Mouse (Mus musculus): ENCODE results near the gene Stx3. TPM values are rescaled to one million over a fixed set of nuclear protein-coding genes. Genes with fewer than 3 reads are reported as not detected.

Stx3 gene
- total and polyA plus RNA-seq, 2 experiments from 2014 or later = 28.8 to 37.8 TPM

DNA sequence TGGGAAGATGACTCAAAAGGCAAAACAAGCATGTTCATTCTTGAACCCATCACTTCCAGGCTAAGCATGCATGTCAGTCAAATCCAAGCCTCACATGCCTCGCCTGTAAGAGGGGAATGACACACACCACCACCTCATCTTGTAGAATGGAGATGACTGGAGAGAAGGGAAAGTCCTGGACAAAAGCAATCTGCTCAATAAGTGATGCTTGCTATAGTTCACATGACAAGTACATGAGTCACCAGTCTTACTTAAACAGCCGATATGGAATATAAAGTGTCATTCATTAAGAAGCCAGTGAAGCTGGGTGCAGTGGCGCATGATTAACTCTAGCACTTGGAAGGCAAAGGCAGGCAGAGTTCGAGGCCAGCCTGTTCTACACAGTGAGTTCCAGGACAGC is 6.1 kb downstream of the Stx3 start:
- no peak overlapping the region for H3K4me3 ChIP-seq (ENCODE audit: low read depth, low read length)
- H3K9ac ChIP-seq (replicated peaks; ENCODE audit: low read length, poor library complexity, severe bottlenecking) = no peak overlapping the region
- H3K9me3 ChIP-seq (ENCODE audit: low read length) = no peaks in the 10 kb centered on the region
- H3K36me3 ChIP-seq (ENCODE audit: insufficient read depth, low read length) = no peaks in the 10 kb centered on the region
- TF ChIP-seq CTCF (IDR thresholded peaks at IDR 0.05) = no peak
- DNase-seq (ENCODE audit: low spot score) = no peak
- 42% methylated on average over 4 of the region's 4 CpGs for WGBS
- no peak for ATAC-seq (ENCODE audit: low FRiP score)
- no peak overlapping the region for H3K4me2 ChIP-seq (ENCODE audit: low read depth, low read length, poor library complexity, severe bottlenecking)
- peaks cover 11% of the 10 kb centered on the region; the same call in 1 of the 2 replicates for H3K4me1 ChIP-seq (ENCODE audit: insufficient read depth, low read length)
- no peaks in the 10 kb centered on the region for H3K27me3 ChIP-seq (ENCODE audit: insufficient read depth, low read length)
- H3K27ac ChIP-seq (ENCODE audit: low read depth, low read length) = no peak overlapping the region; the same call in 1 of the 2 replicates

DNA sequence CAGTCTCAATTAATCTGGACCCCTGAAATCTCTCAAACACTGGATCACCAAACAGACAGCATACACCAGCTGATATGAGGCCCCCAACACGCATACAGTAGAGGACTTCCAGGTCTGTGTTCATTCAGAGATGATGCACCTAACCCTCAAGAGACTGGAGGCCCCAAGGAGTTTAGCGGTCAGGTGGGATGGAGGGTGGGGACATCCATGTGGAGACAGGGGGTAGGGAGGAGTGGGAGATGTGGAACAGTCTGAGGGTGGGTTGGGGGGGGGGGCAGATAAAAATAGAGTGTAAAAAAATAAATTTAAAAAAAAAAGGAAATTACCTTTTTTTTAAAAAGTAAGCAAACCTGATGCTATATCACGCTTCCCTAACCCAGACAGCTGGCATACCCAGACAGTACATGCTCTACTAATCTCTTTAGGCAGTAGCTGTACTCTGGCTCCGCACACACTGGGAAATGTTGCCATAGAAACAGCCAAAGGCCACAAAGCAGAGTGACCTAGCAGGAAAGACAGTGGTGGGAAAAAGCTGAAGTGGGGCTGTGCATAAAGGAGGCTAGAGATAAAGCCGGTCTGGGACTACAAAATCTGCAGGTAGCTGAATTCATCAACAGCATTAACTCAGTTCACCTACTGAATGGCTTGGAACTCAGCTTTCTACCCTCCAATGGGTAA is 7.4 kb downstream of the Stx3 start:
- 18% methylated on average over 5 of the region's 5 CpGs for WGBS
- Histone ChIP-seq H3K27ac (ENCODE audit: low read depth, low read length) (peak overlapping the region; percentile 26; the same call in 1 of the 2 replicates), H3K9me3 (ENCODE audit: low read length) (no peaks in the 10 kb centered on the region), H3K27me3 (ENCODE audit: insufficient read depth, low read length) (no peaks in the 10 kb centered on the region), H3K4me1 (ENCODE audit: insufficient read depth, low read length) (peaks cover 11% of the 10 kb centered on the region; the same call in 1 of the 2 replicates), H3K4me3 (ENCODE audit: low read depth, low read length) (no peak overlapping the region), H3K9ac (replicated peaks; ENCODE audit: low read length, poor library complexity, severe bottlenecking) (no peak overlapping the region), H3K4me2 (ENCODE audit: low read depth, low read length, poor library complexity, severe bottlenecking) (peak overlapping the region; percentile 28), H3K36me3 (ENCODE audit: insufficient read depth, low read length) (no peaks in the 10 kb centered on the region)
- ATAC-seq (ENCODE audit: low FRiP score) = peak; percentile 90
- TF ChIP-seq CTCF (IDR thresholded peaks at IDR 0.05) = no peak
- DNase-seq (ENCODE audit: low spot score) = peak; percentile 81

DNA sequence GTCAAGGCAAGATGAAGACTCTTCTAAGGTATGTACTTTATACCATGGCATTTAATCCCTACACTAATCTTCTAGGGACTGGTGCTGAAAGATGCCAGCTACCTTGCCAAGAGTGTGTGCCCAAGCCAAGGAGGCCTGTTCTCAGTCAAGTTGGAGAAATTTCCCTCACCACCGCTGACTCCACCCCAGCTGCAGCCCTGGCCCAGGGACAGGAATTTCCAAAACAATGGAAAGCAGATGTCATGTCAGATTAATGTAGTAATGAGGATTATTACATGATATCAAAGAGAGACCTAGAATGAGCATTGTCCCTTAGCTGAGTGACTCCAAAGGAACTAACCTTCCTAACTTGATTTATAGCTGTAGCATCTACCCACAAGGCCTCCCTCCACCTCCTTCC is 8.3 kb downstream of the Stx3 start:
- DNase-seq (ENCODE audit: low spot score) (peak; percentile 2), ATAC-seq (ENCODE audit: low FRiP score) (no peak)
- Histone ChIP-seq H3K4me2 (ENCODE audit: low read depth, low read length, poor library complexity, severe bottlenecking) (no peak overlapping the region), H3K9ac (replicated peaks; ENCODE audit: low read length, poor library complexity, severe bottlenecking) (no peak overlapping the region), H3K36me3 (ENCODE audit: insufficient read depth, low read length) (no peaks in the 10 kb centered on the region), H3K27me3 (ENCODE audit: insufficient read depth, low read length) (no peaks in the 10 kb centered on the region), H3K4me1 (ENCODE audit: insufficient read depth, low read length) (peaks cover 11% of the 10 kb centered on the region; the same call in 1 of the 2 replicates), H3K9me3 (ENCODE audit: low read length) (no peaks in the 10 kb centered on the region), H3K4me3 (ENCODE audit: low read depth, low read length) (no peak overlapping the region), H3K27ac (ENCODE audit: low read depth, low read length) (no peak overlapping the region)
- 33% methylated on average over 1 of the region's 1 CpGs for WGBS
- TF ChIP-seq CTCF (IDR thresholded peaks at IDR 0.05) = no peak

DNA sequence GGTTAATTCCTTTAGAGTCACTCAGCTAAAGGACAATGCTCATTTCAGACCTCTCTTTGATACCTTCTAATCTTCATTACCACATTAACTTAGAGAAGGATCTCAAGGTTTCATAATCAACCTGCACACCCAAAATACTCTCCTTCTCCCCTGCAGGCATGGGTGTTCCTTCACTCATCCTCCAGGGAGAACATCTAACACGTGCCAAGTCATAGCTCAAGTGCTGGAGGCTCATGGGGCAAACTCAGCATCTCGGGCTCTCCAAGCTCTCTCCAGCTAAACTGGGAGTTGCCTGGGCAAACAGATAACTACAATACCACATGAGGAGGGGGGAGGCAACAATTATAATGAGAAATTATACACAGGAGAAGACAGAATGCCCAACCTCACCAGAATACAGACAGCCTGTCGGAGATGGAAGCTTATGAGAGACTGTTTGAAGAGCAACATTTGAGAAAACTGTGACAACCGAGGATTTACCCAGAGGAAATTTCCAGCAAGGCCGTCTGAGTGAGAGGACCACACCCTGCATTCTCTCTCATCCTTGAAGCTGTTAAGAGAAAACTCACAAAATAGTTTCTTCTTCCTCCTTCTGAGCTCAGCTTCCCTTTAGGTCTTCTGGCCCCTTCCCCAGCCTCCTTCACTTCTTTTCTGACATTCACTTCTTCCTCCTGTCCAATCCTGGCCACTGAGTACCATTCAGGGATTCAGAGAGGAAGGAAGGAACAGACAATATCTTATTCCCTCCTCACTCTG is 9.0 kb downstream of the Stx3 start:
- Histone ChIP-seq H3K9me3 (ENCODE audit: low read length) (no peaks in the 10 kb centered on the region), H3K4me1 (ENCODE audit: insufficient read depth, low read length) (peaks cover 11% of the 10 kb centered on the region; the same call in 1 of the 2 replicates), H3K9ac (replicated peaks; ENCODE audit: low read length, poor library complexity, severe bottlenecking) (no peak overlapping the region), H3K4me2 (ENCODE audit: low read depth, low read length, poor library complexity, severe bottlenecking) (no peak overlapping the region), H3K27ac (ENCODE audit: low read depth, low read length) (no peak overlapping the region), H3K27me3 (ENCODE audit: insufficient read depth, low read length) (no peaks in the 10 kb centered on the region), H3K4me3 (ENCODE audit: low read depth, low read length) (no peak overlapping the region), H3K36me3 (ENCODE audit: insufficient read depth, low read length) (no peaks in the 10 kb centered on the region)
- WGBS = 82% methylated on average over 5 of the region's 5 CpGs
- DNase-seq (ENCODE audit: low spot score) (no peak), ATAC-seq (ENCODE audit: low FRiP score) (no peak)
- no peak for TF ChIP-seq CTCF (IDR thresholded peaks at IDR 0.05)

- 84% methylated on average over 2 of the region's 2 CpGs for WGBS
Observed at GRCm38 (mm10) chr19:11808452-11808851, 10.8 kb downstream of the Stx3 start.

DNA sequence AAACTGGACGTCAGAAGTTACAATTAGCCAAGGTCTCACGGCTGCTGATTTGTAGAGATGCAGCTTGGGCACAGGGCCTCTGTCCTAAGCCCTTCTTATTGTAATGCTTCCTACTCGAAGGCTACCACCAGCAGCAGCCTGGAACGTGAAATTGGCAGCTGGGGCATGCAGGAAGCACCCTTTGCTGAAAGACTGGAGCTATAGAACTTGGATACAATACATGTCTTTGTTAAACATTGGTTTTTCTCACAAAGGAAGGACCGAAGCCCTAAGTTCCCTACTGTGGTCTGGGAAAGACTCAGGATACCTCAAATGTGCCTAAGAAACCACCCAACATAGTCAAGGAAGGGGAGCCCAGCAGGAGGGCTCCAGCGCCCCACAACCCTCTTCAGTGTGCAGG is 11.4 kb downstream of the Stx3 start:
- Histone ChIP-seq H3K27me3 (ENCODE audit: insufficient read depth, low read length) (no peaks in the 10 kb centered on the region), H3K27ac (ENCODE audit: low read depth, low read length) (no peak overlapping the region), H3K9ac (replicated peaks; ENCODE audit: low read length, poor library complexity, severe bottlenecking) (no peak overlapping the region), H3K4me3 (ENCODE audit: low read depth, low read length) (no peak overlapping the region), H3K4me2 (ENCODE audit: low read depth, low read length, poor library complexity, severe bottlenecking) (no peak overlapping the region), H3K9me3 (ENCODE audit: low read length) (no peaks in the 10 kb centered on the region), H3K36me3 (ENCODE audit: insufficient read depth, low read length) (0 out of 2 replicates have a peak, but pooled peaks cover 2% of the 10 kb centered on the region), H3K4me1 (ENCODE audit: insufficient read depth, low read length) (peaks cover 8% of the 10 kb centered on the region; the same call in 1 of the 2 replicates)
- no peak for TF ChIP-seq CTCF (IDR thresholded peaks at IDR 0.05)
- ATAC-seq (ENCODE audit: low FRiP score) (no peak), DNase-seq (ENCODE audit: low spot score) (no peak)
- 20% methylated on average over 6 of the region's 6 CpGs for WGBS

More at GRCm38 (mm10) chr19:11808452-11808851, 10.8 kb downstream of the Stx3 start:
- Histone ChIP-seq H3K4me1 (ENCODE audit: insufficient read depth, low read length) (peaks cover 8% of the 10 kb centered on the region; the same call in 1 of the 2 replicates), H3K27me3 (ENCODE audit: insufficient read depth, low read length) (no peaks in the 10 kb centered on the region), H3K36me3 (ENCODE audit: insufficient read depth, low read length) (no peaks in the 10 kb centered on the region), H3K9me3 (ENCODE audit: low read length) (no peaks in the 10 kb centered on the region), H3K4me2 (ENCODE audit: low read depth, low read length, poor library complexity, severe bottlenecking) (no peak overlapping the region), H3K9ac (replicated peaks; ENCODE audit: low read length, poor library complexity, severe bottlenecking) (no peak overlapping the region), H3K4me3 (ENCODE audit: low read depth, low read length) (no peak overlapping the region), H3K27ac (ENCODE audit: low read depth, low read length) (no peak overlapping the region)
- ATAC-seq (ENCODE audit: low FRiP score) (no peak), DNase-seq (ENCODE audit: low spot score) (no peak)
- TF ChIP-seq CTCF (IDR thresholded peaks at IDR 0.05) = no peak

Data from midbrain, postnatal 0 days (tissue).